Mouse (Mus musculus): Measurements from ENCODE around the gene Zfp626. TPM values are rescaled to one million over a fixed set of nuclear protein-coding genes. Genes with fewer than 3 reads are reported as not detected.
"Not testable (repeated sequence)": the region's sequence is repeated elsewhere in the genome, so short reads cannot be mapped to it uniquely, and the experiment has no call there.

Zfp626 gene
- 2.3 and 2.5 TPM in 2 replicates for polyA plus RNA-seq (2014; fragmentation: Nextera tagmentation; extraction: Ambion mirVana)

GRCm38 (mm10) chr7:27806896-27807295 lies at the start of gene Zfp626:
Gene Zfp626, plus strand, starts transcription at chr7:27807196.
- H3K27me3 ChIP-seq (replicated peaks; ENCODE audit: control insufficient read depth, insufficient read depth, low read length); H3K9me3 ChIP-seq (replicated peaks; ENCODE audit: control insufficient read depth, low read length); H3K4me3 ChIP-seq (ENCODE audit: low read depth, low read length); H3K4me2 ChIP-seq (ENCODE audit: low read length); H3K9ac ChIP-seq (ENCODE audit: low read length); DNase-seq (ENCODE audit: low spot score); H3K27ac ChIP-seq (ENCODE audit: low read depth, low read length); ATAC-seq; H3K4me1 ChIP-seq (ENCODE audit: control insufficient read depth, insufficient read depth, low read length): not testable (repeated sequence)
- 83% methylated on average over 2 of the region's 3 CpGs for WGBS
- peaks cover 37% of the 10 kb centered on the region for H3K36me3 ChIP-seq (ENCODE audit: control insufficient read depth, insufficient read depth, low read length)

DNA sequence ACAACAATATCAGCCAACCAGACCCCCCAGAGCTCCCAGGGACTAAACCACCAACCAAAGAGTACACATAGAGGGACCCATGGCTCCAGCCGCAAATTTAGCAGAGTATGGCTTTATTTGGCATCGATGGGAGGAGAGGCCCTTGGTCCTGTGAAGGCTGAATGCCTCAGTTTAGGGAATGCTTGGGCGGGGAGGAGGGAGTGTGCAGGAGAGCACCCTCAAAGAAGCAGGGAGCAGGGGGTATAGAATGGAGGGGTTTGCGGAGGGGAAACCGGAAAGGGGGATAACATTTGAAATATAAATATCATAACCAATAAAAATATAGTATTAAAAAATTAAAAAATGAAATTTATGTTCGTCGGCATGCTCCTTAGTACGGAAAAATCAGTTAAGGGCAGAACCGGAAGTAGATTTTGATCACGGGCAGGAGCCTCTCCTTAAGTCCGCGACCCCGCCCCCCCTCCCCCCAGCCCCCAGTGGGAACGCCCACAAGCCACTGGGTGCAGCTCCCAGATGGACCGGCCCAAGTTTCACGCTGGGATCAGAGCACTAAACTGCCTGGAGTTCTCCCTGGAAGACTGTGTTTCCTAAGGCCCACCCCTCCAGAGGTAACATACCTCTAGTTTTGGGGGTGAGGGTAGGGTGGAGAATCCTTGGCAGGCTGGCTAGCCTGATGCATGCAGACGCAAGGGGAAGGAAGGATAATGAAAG lies 41.7 kb upstream of the Zfp626 start:
- Histone ChIP-seq H3K36me3 (ENCODE audit: control insufficient read depth, insufficient read depth, low read length) (no peaks in the 10 kb centered on the region), H3K27me3 (replicated peaks; ENCODE audit: control insufficient read depth, insufficient read depth, low read length) (no peaks in the 10 kb centered on the region), H3K27ac (ENCODE audit: low read depth, low read length) (no peak overlapping the region), H3K9ac (ENCODE audit: low read length) (0 out of 2 replicates have a peak overlapping the region, but pooled peaks have one; percentile 35), H3K4me2 (ENCODE audit: low read length) (peak overlapping the region; percentile 48), H3K4me1 (ENCODE audit: control insufficient read depth, insufficient read depth, low read length) (no peaks in the 10 kb centered on the region), H3K4me3 (ENCODE audit: low read depth, low read length) (peak overlapping the region; percentile 24), H3K9me3 (replicated peaks; ENCODE audit: control insufficient read depth, low read length) (no peaks in the 10 kb centered on the region)
- peak; percentile 46; the same call in 1 of the 2 replicates for ATAC-seq
- 19% methylated on average over 16 of the region's 17 CpGs for WGBS
- DNase-seq (ENCODE audit: low spot score) = no peak

- Histone ChIP-seq H3K4me3 (ENCODE audit: low read depth, low read length) (no peak overlapping the region), H3K4me2 (ENCODE audit: low read length) (no peak overlapping the region), H3K27me3 (replicated peaks; ENCODE audit: control insufficient read depth, insufficient read depth, low read length) (no peaks in the 10 kb centered on the region), H3K9ac (ENCODE audit: low read length) (no peak overlapping the region), H3K27ac (ENCODE audit: low read depth, low read length) (no peak overlapping the region), H3K9me3 (replicated peaks; ENCODE audit: control insufficient read depth, low read length) (peaks cover 3% of the 10 kb centered on the region; the same call in 1 of the 2 replicates), H3K36me3 (ENCODE audit: control insufficient read depth, insufficient read depth, low read length) (no peaks in the 10 kb centered on the region), H3K4me1 (ENCODE audit: control insufficient read depth, insufficient read depth, low read length) (no peaks in the 10 kb centered on the region)
- no peak for DNase-seq (ENCODE audit: low spot score)
- WGBS = 92% methylated on average over 5 of the region's 5 CpGs
- no peak for ATAC-seq
These were observed 17.7 kb upstream of the Zfp626 start for GRCm38 (mm10) chr7:27789306-27789705.

GRCm38 (mm10) chr7:27793865-27794264 lies 13.1 kb upstream of the Zfp626 start:
- H3K4me2 ChIP-seq (ENCODE audit: low read length); DNase-seq (ENCODE audit: low spot score); H3K9ac ChIP-seq (ENCODE audit: low read length); ATAC-seq; H3K36me3 ChIP-seq (ENCODE audit: control insufficient read depth, insufficient read depth, low read length); H3K9me3 ChIP-seq (replicated peaks; ENCODE audit: control insufficient read depth, low read length); H3K27me3 ChIP-seq (replicated peaks; ENCODE audit: control insufficient read depth, insufficient read depth, low read length); H3K4me3 ChIP-seq (ENCODE audit: low read depth, low read length); H3K4me1 ChIP-seq (ENCODE audit: control insufficient read depth, insufficient read depth, low read length): not testable (repeated sequence)
- 38% methylated on average over 2 of the region's 3 CpGs for WGBS
- H3K27ac ChIP-seq (ENCODE audit: low read depth, low read length) = peak overlapping the region; percentile 48; the same call in 1 of the 2 replicates

DNA sequence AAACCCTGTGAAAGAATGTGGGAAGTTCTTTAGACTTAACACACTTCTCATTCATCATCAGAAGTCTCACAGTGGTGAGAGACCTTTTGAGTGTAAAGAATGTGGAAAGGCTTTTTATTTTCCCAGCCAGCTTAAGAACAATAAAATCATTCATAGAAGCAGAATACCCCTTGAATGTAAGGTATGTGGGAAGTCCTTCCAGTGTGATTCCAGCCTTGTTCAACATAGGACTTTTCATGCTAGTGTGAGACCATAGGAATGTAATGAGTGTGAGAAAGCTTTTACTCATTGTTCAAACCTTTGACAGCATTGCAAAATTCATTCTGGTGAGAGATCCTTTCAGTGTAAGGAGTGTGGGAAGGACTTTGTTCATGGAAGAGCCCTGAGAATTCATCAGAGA lies 12.4 kb upstream of the Zfp626 start:
- Histone ChIP-seq H3K9me3 (replicated peaks; ENCODE audit: control insufficient read depth, low read length) (0 out of 2 replicates have a peak, but pooled peaks cover 3% of the 10 kb centered on the region), H3K36me3 (ENCODE audit: control insufficient read depth, insufficient read depth, low read length) (no peaks in the 10 kb centered on the region), H3K4me2 (ENCODE audit: low read length) (no peak overlapping the region), H3K27me3 (replicated peaks; ENCODE audit: control insufficient read depth, insufficient read depth, low read length) (no peaks in the 10 kb centered on the region), H3K27ac (ENCODE audit: low read depth, low read length) (no peak overlapping the region), H3K4me1 (ENCODE audit: control insufficient read depth, insufficient read depth, low read length) (0 out of 2 replicates have a peak, but pooled peaks cover 2% of the 10 kb centered on the region), H3K9ac (ENCODE audit: low read length) (no peak overlapping the region), H3K4me3 (ENCODE audit: low read depth, low read length) (no peak overlapping the region)
- DNase-seq (ENCODE audit: low spot score) (peak; percentile 17), ATAC-seq (no peak)

GRCm38 (mm10) chr7:27797906-27798811 lies 8.8 kb upstream of the Zfp626 start:
- no peaks in the 10 kb centered on the region for H3K36me3 ChIP-seq (ENCODE audit: control insufficient read depth, insufficient read depth, low read length)
- peak overlapping the region; percentile 15; the same call in 1 of the 2 replicates for H3K27ac ChIP-seq (ENCODE audit: low read depth, low read length)
- H3K4me2 ChIP-seq (ENCODE audit: low read length) = peak overlapping the region; percentile 12
- no peak overlapping the region for H3K4me3 ChIP-seq (ENCODE audit: low read depth, low read length)
- WGBS = 17% methylated on average over 8 of the region's 8 CpGs
- 0 out of 2 replicates have a peak, but pooled peaks cover 2% of the 10 kb centered on the region for H3K4me1 ChIP-seq (ENCODE audit: control insufficient read depth, insufficient read depth, low read length)
- H3K9me3 ChIP-seq (replicated peaks; ENCODE audit: control insufficient read depth, low read length) = 0 out of 2 replicates have a peak, but pooled peaks cover 3% of the 10 kb centered on the region
- H3K27me3 ChIP-seq (replicated peaks; ENCODE audit: control insufficient read depth, insufficient read depth, low read length) = no peaks in the 10 kb centered on the region
- no peak overlapping the region for H3K9ac ChIP-seq (ENCODE audit: low read length)
- ATAC-seq (peak; percentile 92), DNase-seq (ENCODE audit: low spot score) (peak; percentile 72)

GRCm38 (mm10) chr7:27801137-27801536 lies 5.9 kb upstream of the Zfp626 start:
- ATAC-seq (no peak), DNase-seq (ENCODE audit: low spot score) (peak; percentile 43)
- H3K9ac ChIP-seq (ENCODE audit: low read length) = no peak overlapping the region
- no peak overlapping the region for H3K27ac ChIP-seq (ENCODE audit: low read depth, low read length)
- no peaks in the 10 kb centered on the region for H3K27me3 ChIP-seq (replicated peaks; ENCODE audit: control insufficient read depth, insufficient read depth, low read length)
- H3K4me3 ChIP-seq (ENCODE audit: low read depth, low read length) = no peak overlapping the region
- no peak overlapping the region for H3K4me2 ChIP-seq (ENCODE audit: low read length)
- 0 out of 2 replicates have a peak, but pooled peaks cover 3% of the 10 kb centered on the region for H3K9me3 ChIP-seq (replicated peaks; ENCODE audit: control insufficient read depth, low read length)
- 50% methylated on average over 2 of the region's 2 CpGs for WGBS
- 0 out of 2 replicates have a peak, but pooled peaks cover 2% of the 10 kb centered on the region for H3K4me1 ChIP-seq (ENCODE audit: control insufficient read depth, insufficient read depth, low read length)
- H3K36me3 ChIP-seq (ENCODE audit: control insufficient read depth, insufficient read depth, low read length) = no peaks in the 10 kb centered on the region

DNA sequence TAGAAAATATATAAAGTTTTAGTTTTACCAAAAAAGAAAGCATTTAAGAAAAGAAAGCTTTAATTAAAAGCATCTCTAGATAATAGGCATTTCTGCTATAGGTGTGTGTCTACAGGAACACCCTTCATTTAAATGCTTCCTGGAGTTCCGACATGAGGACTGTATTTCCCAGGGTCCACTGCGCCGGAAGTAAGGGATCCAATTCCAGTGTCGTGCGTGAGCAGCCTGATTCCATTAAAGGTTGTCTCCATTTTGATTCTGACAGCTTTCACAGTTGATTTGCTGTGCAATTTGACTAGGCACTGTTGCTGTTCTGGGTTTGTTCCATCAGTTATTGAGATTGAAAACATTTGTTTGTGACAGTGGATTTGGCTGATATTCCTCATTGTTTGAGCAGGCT lies 4.0 kb upstream of the Zfp626 start:
- Histone ChIP-seq H3K4me2 (ENCODE audit: low read length) (no peak overlapping the region), H3K27ac (ENCODE audit: low read depth, low read length) (no peak overlapping the region), H3K9me3 (replicated peaks; ENCODE audit: control insufficient read depth, low read length) (no peaks in the 10 kb centered on the region), H3K9ac (ENCODE audit: low read length) (no peak overlapping the region), H3K36me3 (ENCODE audit: control insufficient read depth, insufficient read depth, low read length) (peaks cover 4% of the 10 kb centered on the region), H3K4me1 (ENCODE audit: control insufficient read depth, insufficient read depth, low read length) (0 out of 2 replicates have a peak, but pooled peaks cover 2% of the 10 kb centered on the region), H3K27me3 (replicated peaks; ENCODE audit: control insufficient read depth, insufficient read depth, low read length) (no peaks in the 10 kb centered on the region), H3K4me3 (ENCODE audit: low read depth, low read length) (no peak overlapping the region)
- no peak for ATAC-seq
- 70% methylated on average over 5 of the region's 5 CpGs for WGBS
- DNase-seq (ENCODE audit: low spot score) = no peak

All from forebrain, embryonic 14.5 days (tissue).